Mouse (Mus musculus) thymus, postnatal 0 days (tissue): ENCODE results near the gene Napb. TPM values are rescaled to one million over a fixed set of nuclear protein-coding genes. Genes with fewer than 3 reads are reported as not detected.

Experiments used
- DNase-seq: peaks from one replicate; pipeline ENCODE4 v3.0.0-alpha.2; 2015; ENCODE audit warnings: low spot score
- polyA plus RNA-seq: library from polyadenylated mRNA; unstranded; fragments of >200 nt; fragmentation: Nextera tagmentation; extraction: Ambion mirVana; gene quantifications from 2 replicates; pipeline ENCODE4 v1.2.1, GENCODE M21; 2015

The Napb gene
- polyA plus RNA-seq, 1 experiment from 2014 or later, result 0.74 TPM

GRCm38 (mm10) chr2:148689444-148690140, 42.7 kb downstream of the Napb start:
- DNase-seq, result no peak

- DNase-seq, result no peak
Observed at GRCm38 (mm10) chr2:148687971-148688370, 44.3 kb downstream of the Napb start.

GRCm38 (mm10) chr2:148686862-148687261, 45.4 kb downstream of the Napb start:
- no peak for DNase-seq

- no peak for DNase-seq
Observed at GRCm38 (mm10) chr2:148685709-148686108, 46.6 kb downstream of the Napb start.

GRCm38 (mm10) chr2:148684972-148685371, 47.3 kb downstream of the Napb start:
- DNase-seq, result no peak

- DNase-seq, result no peak
Observed at GRCm38 (mm10) chr2:148683031-148683430, 49.2 kb downstream of the Napb start.

GRCm38 (mm10) chr2:148681461-148681891, 50.8 kb downstream of the Napb start:
- DNase-seq, result peak; percentile 60

- peak; percentile 98 for DNase-seq
Observed at GRCm38 (mm10) chr2:148680775-148681291, 51.4 kb downstream of the Napb start, which contains the start of gene Gzf1. Gzf1 (plus strand) TSS chr2:148681023.

- no peak for DNase-seq
Observed at GRCm38 (mm10) chr2:148679346-148679745, 52.9 kb downstream of the Napb start.

GRCm38 (mm10) chr2:148677801-148678200, 54.5 kb downstream of the Napb start:
- DNase-seq, result peak; percentile 6

- DNase-seq, result peak; percentile 99
Observed at GRCm38 (mm10) chr2:148672199-148673096, 59.8 kb downstream of the Napb start, which contains the start of gene Nxt1. Nxt1 (plus strand) TSS chr2:148672601.

- no peak for DNase-seq
Observed at GRCm38 (mm10) chr2:148663458-148663857, 68.8 kb downstream of the Napb start.

GRCm38 (mm10) chr2:148654961-148655360, 77.3 kb downstream of the Napb start:
- DNase-seq, result peak; percentile 69

GRCm38 (mm10) chr2:148650587-148651357, 81.5 kb downstream of the Napb start:
- DNase-seq, result no peak

GRCm38 (mm10) chr2:148644421-148645000, 87.8 kb downstream of the Napb start:
- no peak for DNase-seq

Other genes starting within 250 kb of the Napb start
- 124 and 133 TPM in 2 replicates for gene Nxt1, start 59.9 kb downstream of the Napb start, polyA plus RNA-seq
- 12.0 and 14.1 TPM in 2 replicates for gene Gzf1, start 51.4 kb downstream of the Napb start, polyA plus RNA-seq
- not detected in 2 replicates for gene Cstl1, start 17.9 kb upstream of the Napb start, polyA plus RNA-seq
- not detected in 2 replicates for gene Cst11, start 39.0 kb upstream of the Napb start, polyA plus RNA-seq
- not detected in 2 replicates for gene 8030411F24Rik, start 49.5 kb upstream of the Napb start, polyA plus RNA-seq
- gene Cst12, start 56.9 kb upstream of the Napb start, polyA plus RNA-seq, result 0.33 and 0.36 TPM in 2 replicates
- 0.31 and 0.40 TPM in 2 replicates for gene Cst8, start 66.3 kb upstream of the Napb start, polyA plus RNA-seq
- not detected in 2 replicates for gene Cst13, start 87.6 kb upstream of the Napb start, polyA plus RNA-seq
- 0.42 and 0.90 TPM in 2 replicates for gene Cst9, start 102.7 kb upstream of the Napb start, polyA plus RNA-seq
- 0.21 and 0.22 TPM in 2 replicates for gene 9230104L09Rik, start 132.6 kb upstream of the Napb start, polyA plus RNA-seq
- 603 and 634 TPM in 2 replicates for gene Cst3, start 143.2 kb upstream of the Napb start, polyA plus RNA-seq